Mouse (Mus musculus) cerebellum, adult 2 months (tissue): ENCODE measurements around the gene Map6.

ENCODE experiments used
- CTCF ChIP-seq: fragments of 200-500 bp; IDR thresholded peaks from 2 replicates; pipeline ENCODE4 v1.5.1; 2011; ENCODE audit warnings: low read depth, mild to moderate bottlenecking, control low read depth, low read length, moderate library complexity, borderline replicate concordance; ENCODE audit not compliant: insufficient read depth
- POLR2A ChIP-seq: fragments of 200-500 bp; IDR thresholded peaks from 2 replicates; pipeline ENCODE4 v1.6.1; 2011; ENCODE audit warnings: low read length, control low read depth, borderline replicate concordance; ENCODE audit not compliant: insufficient read depth

- TF ChIP-seq POLR2A (no peak), CTCF (no peak)
Measured at GRCm38 (mm10) chr7:99355731-99356131, 88.5 kb downstream of the Map6 start.
